Mouse (Mus musculus) lung, embryonic 15.5 days (tissue): ENCODE data around the gene Il1r1. TPM values are rescaled to one million over a fixed set of nuclear protein-coding genes. Genes with fewer than 3 reads are reported as not detected.
"Not testable (repeated sequence)": the region's sequence is repeated elsewhere in the genome, so short reads cannot be mapped to it uniquely, and the experiment has no call there.

Experiments
- ATAC-seq: fragments of 200-750 bp; cut with Nextera tagmentation; 2 replicates; pipeline ENCODE4 v1.8.0; 2017; ENCODE audit warnings: moderate number of reproducible peaks, borderline replicate concordance; ENCODE audit not compliant: low FRiP score, low TSS enrichment; ENCODE audit errors: extremely low read depth
- H3K27ac ChIP-seq: fragments of 300-500 bp; sonication (generic); 2 replicates; pipeline ENCODE4 v1.5.1; 2015; ENCODE audit warnings: moderate library complexity, mild to moderate bottlenecking, inconsistent platforms
- H3K27me3 ChIP-seq: fragments of 300-500 bp; sonication (generic); 2 replicates; pipeline ENCODE4 v1.6.1; 2015; ENCODE audit warnings: inconsistent platforms
- H3K36me3 ChIP-seq: fragments of 300-500 bp; sonication (generic); 2 replicates; pipeline ENCODE4 v1.6.1; 2015; ENCODE audit warnings: inconsistent platforms
- H3K4me1 ChIP-seq: fragments of 300-500 bp; sonication (generic); 2 replicates; pipeline ENCODE4 v1.6.1; 2015; ENCODE audit warnings: inconsistent platforms
- H3K4me2 ChIP-seq: fragments of 300-500 bp; sonication (generic); 2 replicates; pipeline ENCODE4 v1.6.1; 2015; ENCODE audit warnings: inconsistent platforms, mild to moderate bottlenecking, moderate library complexity
- H3K4me3 ChIP-seq: fragments of 300-500 bp; sonication (generic); 2 replicates; pipeline ENCODE4 v1.5.1; 2015; ENCODE audit warnings: mild to moderate bottlenecking, inconsistent platforms
- H3K9ac ChIP-seq: fragments of 300-500 bp; sonication (generic); 2 replicates; pipeline ENCODE4 v1.6.1; 2015; ENCODE audit warnings: inconsistent platforms
- H3K9me3 ChIP-seq: fragments of 300-500 bp; sonication (generic); 2 replicates; pipeline ENCODE4 v1.6.1; 2016; ENCODE audit warnings: inconsistent platforms
- WGBS: fragments of 180-500 bp; shearing (Covaris S2); methylation state at CpG from one replicate; pipeline ENCODE4 v1.1.7; 2015; 5-methylcytosine and 5-hydroxymethylcytosine counted together
- polyA plus RNA-seq: library from polyadenylated mRNA; unstranded; fragments of >200 nt; fragmentation: Nextera tagmentation; extraction: Ambion mirVana; gene quantifications from 2 replicates; pipeline ENCODE4 v1.2.1, GENCODE M21; 2015

Gene Il1r1
- polyA plus RNA-seq, 1 experiment from 2014 or later = 10.9 TPM

- H3K9ac ChIP-seq = no peak overlapping the region
- WGBS = 72% methylated on average over 7 of the region's 7 CpGs
- H3K36me3 ChIP-seq = no peaks in the 10 kb centered on the region
- H3K4me2 ChIP-seq = no peak overlapping the region
- H3K27me3 ChIP-seq = no peaks in the 10 kb centered on the region
- H3K4me3 ChIP-seq = no peak overlapping the region
- H3K9me3 ChIP-seq = no peaks in the 10 kb centered on the region
- no peaks in the 10 kb centered on the region for H3K4me1 ChIP-seq
- H3K27ac ChIP-seq = no peak overlapping the region
- no peak for ATAC-seq
Measured at GRCm38 (mm10) chr1:40303179-40303866, 78.4 kb downstream of the Il1r1 start.

GRCm38 (mm10) chr1:40304321-40304720 lies 79.4 kb downstream of the Il1r1 start:
- not testable (repeated sequence) for H3K4me2 ChIP-seq, H3K27ac ChIP-seq, H3K27me3 ChIP-seq, H3K9me3 ChIP-seq, H3K9ac ChIP-seq, H3K4me3 ChIP-seq, H3K4me1 ChIP-seq, ATAC-seq, H3K36me3 ChIP-seq
- WGBS = 74% methylated on average over 4 of the region's 4 CpGs

GRCm38 (mm10) chr1:40306111-40306510 lies 81.2 kb downstream of the Il1r1 start:
- no peaks in the 10 kb centered on the region for H3K27me3 ChIP-seq
- H3K4me2 ChIP-seq = no peak overlapping the region
- no peak overlapping the region for H3K4me3 ChIP-seq
- H3K9me3 ChIP-seq = no peaks in the 10 kb centered on the region
- H3K4me1 ChIP-seq = no peaks in the 10 kb centered on the region
- no peak for ATAC-seq
- no peak overlapping the region for H3K27ac ChIP-seq
- H3K9ac ChIP-seq = no peak overlapping the region
- no peaks in the 10 kb centered on the region for H3K36me3 ChIP-seq
- WGBS = 80% methylated on average over 2 of the region's 2 CpGs

GRCm38 (mm10) chr1:40311123-40311522 lies 86.2 kb downstream of the Il1r1 start:
- no peaks in the 10 kb centered on the region for H3K4me1 ChIP-seq
- ATAC-seq = no peak
- peaks cover 4% of the 10 kb centered on the region; the same call in 1 of the 2 replicates for H3K36me3 ChIP-seq
- no peak overlapping the region for H3K9ac ChIP-seq
- no peaks in the 10 kb centered on the region for H3K9me3 ChIP-seq
- H3K27ac ChIP-seq = no peak overlapping the region
- no peak overlapping the region for H3K4me2 ChIP-seq
- WGBS = 77% methylated on average over 3 of the region's 3 CpGs
- no peaks in the 10 kb centered on the region for H3K27me3 ChIP-seq
- no peak overlapping the region for H3K4me3 ChIP-seq

- H3K27ac ChIP-seq = no peak overlapping the region
- H3K27me3 ChIP-seq = no peaks in the 10 kb centered on the region
- H3K36me3 ChIP-seq = peaks cover 4% of the 10 kb centered on the region; the same call in 1 of the 2 replicates
- no peaks in the 10 kb centered on the region for H3K4me1 ChIP-seq
- no peak overlapping the region for H3K4me3 ChIP-seq
- no peak overlapping the region for H3K9ac ChIP-seq
- no peak for ATAC-seq
- no peaks in the 10 kb centered on the region for H3K9me3 ChIP-seq
- 71% methylated on average over 2 of the region's 2 CpGs for WGBS
- no peak overlapping the region for H3K4me2 ChIP-seq
Measured at GRCm38 (mm10) chr1:40311625-40312024, 86.7 kb downstream of the Il1r1 start.

GRCm38 (mm10) chr1:40314016-40314415 lies 89.1 kb downstream of the Il1r1 start:
- Histone ChIP-seq H3K27ac (no peak overlapping the region), H3K36me3 (peaks cover 4% of the 10 kb centered on the region; the same call in 1 of the 2 replicates), H3K9ac (no peak overlapping the region), H3K4me2 (no peak overlapping the region), H3K9me3 (no peaks in the 10 kb centered on the region), H3K4me1 (no peaks in the 10 kb centered on the region), H3K27me3 (no peaks in the 10 kb centered on the region), H3K4me3 (no peak overlapping the region)
- WGBS = 77% methylated on average over 12 of the region's 12 CpGs
- no peak for ATAC-seq

GRCm38 (mm10) chr1:40317657-40318056 lies 92.8 kb downstream of the Il1r1 start:
- Histone ChIP-seq H3K36me3 (peaks cover 4% of the 10 kb centered on the region; the same call in 1 of the 2 replicates), H3K4me1 (no peaks in the 10 kb centered on the region), H3K27me3 (no peaks in the 10 kb centered on the region), H3K4me2 (no peak overlapping the region), H3K9me3 (no peaks in the 10 kb centered on the region), H3K27ac (no peak overlapping the region), H3K4me3 (no peak overlapping the region), H3K9ac (no peak overlapping the region)
- 77% methylated on average over 8 of the region's 8 CpGs for WGBS
- no peak for ATAC-seq

- Histone ChIP-seq H3K27me3 (peaks cover 3% of the 10 kb centered on the region; the same call in 1 of the 2 replicates), H3K9ac (no peak overlapping the region), H3K36me3 (no peaks in the 10 kb centered on the region), H3K9me3 (no peaks in the 10 kb centered on the region), H3K4me1 (peaks cover 17% of the 10 kb centered on the region), H3K4me3 (no peak overlapping the region), H3K4me2 (no peak overlapping the region), H3K27ac (no peak overlapping the region)
- WGBS = 74% methylated on average over 6 of the region's 6 CpGs
- no peak for ATAC-seq
Measured at GRCm38 (mm10) chr1:40321824-40322223, 96.9 kb downstream of the Il1r1 start.

- peaks cover 17% of the 10 kb centered on the region for H3K4me1 ChIP-seq
- peaks cover 3% of the 10 kb centered on the region; the same call in 1 of the 2 replicates for H3K27me3 ChIP-seq
- H3K4me3 ChIP-seq = no peak overlapping the region
- H3K9me3 ChIP-seq = no peaks in the 10 kb centered on the region
- H3K27ac ChIP-seq = no peak overlapping the region
- no peak overlapping the region for H3K4me2 ChIP-seq
- WGBS = 84% methylated on average over 3 of the region's 3 CpGs
- H3K9ac ChIP-seq = no peak overlapping the region
- ATAC-seq = no peak
- H3K36me3 ChIP-seq = no peaks in the 10 kb centered on the region
Measured at GRCm38 (mm10) chr1:40322543-40322942, 97.7 kb downstream of the Il1r1 start.

GRCm38 (mm10) chr1:40324457-40324856 lies 99.6 kb downstream of the Il1r1 start, which contains the start of gene Il1rl2:
Il1rl2 (plus strand) TSS chr1:40324610.
- Histone ChIP-seq H3K4me1 (peaks cover 17% of the 10 kb centered on the region), H3K27me3 (peaks cover 3% of the 10 kb centered on the region; the same call in 1 of the 2 replicates), H3K27ac (peak within 1 kb of the TSS; percentile 29; the same call in 1 of the 2 replicates), H3K4me2 (peak within 1 kb of the TSS; percentile 92), H3K36me3 (no peaks in the 10 kb centered on the region), H3K9me3 (no peaks in the 10 kb centered on the region), H3K4me3 (peak within 1 kb of the TSS; percentile 50), H3K9ac (peak within 1 kb of the TSS; percentile 46)
- 14% methylated on average over 6 of the region's 6 CpGs for WGBS
- ATAC-seq = peak; percentile 85

GRCm38 (mm10) chr1:40324955-40325702 lies 100.2 kb downstream of the Il1r1 start:
- H3K9me3 ChIP-seq = no peaks in the 10 kb centered on the region
- peak overlapping the region; percentile 50 for H3K4me3 ChIP-seq
- WGBS = 2% methylated on average over 22 of the region's 22 CpGs
- 0 out of 2 replicates have a peak, but pooled peaks have one; percentile 11 for ATAC-seq
- peak overlapping the region; percentile 46 for H3K9ac ChIP-seq
- peaks cover 17% of the 10 kb centered on the region for H3K4me1 ChIP-seq
- H3K27ac ChIP-seq = peak overlapping the region; percentile 29; the same call in 1 of the 2 replicates
- H3K27me3 ChIP-seq = peaks cover 3% of the 10 kb centered on the region; the same call in 1 of the 2 replicates
- peak overlapping the region; percentile 92 for H3K4me2 ChIP-seq
- H3K36me3 ChIP-seq = no peaks in the 10 kb centered on the region
